Mouse (Mus musculus) lung, embryonic 16.5 days (tissue): ENCODE results near the gene Qser1. TPM values are rescaled to one million over a fixed set of nuclear protein-coding genes. Genes with fewer than 3 reads are reported as not detected.
A peak's percentile ranks its signal among the peaks of the same experiment; 100 is the strongest.
"Not testable (repeated sequence)": the region's sequence is repeated elsewhere in the genome, so short reads cannot be mapped to it uniquely, and the experiment has no call there.

Experiments
- ATAC-seq: fragments of 200-750 bp; cut with Nextera tagmentation; 2 replicates; pipeline ENCODE4 v1.8.0; 2017; ENCODE audit warnings: low read depth, mild to moderate bottlenecking, moderate library complexity
- H3K27ac ChIP-seq: fragments of 300-500 bp; sonication (generic); 2 replicates; pipeline ENCODE4 v1.5.1; 2014; ENCODE audit warnings: mild to moderate bottlenecking, control low read depth, low read length
- H3K27me3 ChIP-seq: fragments of 300-500 bp; sonication (generic); 2 replicates; pipeline ENCODE4 v1.6.1; 2014; ENCODE audit warnings: low read depth, low read length, mixed read lengths; ENCODE audit not compliant: control insufficient read depth, insufficient read depth
- H3K36me3 ChIP-seq: fragments of 300-500 bp; sonication (generic); 2 replicates; pipeline ENCODE4 v1.6.1; 2014; ENCODE audit warnings: low read length; ENCODE audit not compliant: control insufficient read depth, insufficient read depth
- H3K4me1 ChIP-seq: fragments of 300-500 bp; sonication (generic); replicated peaks from 2 replicates; pipeline ENCODE4 v1.6.1; 2014; ENCODE audit warnings: low read length, mixed read lengths; ENCODE audit not compliant: control insufficient read depth, insufficient read depth
- H3K4me2 ChIP-seq: fragments of 300-500 bp; sonication (generic); 2 replicates; pipeline ENCODE4 v1.6.1; 2014; ENCODE audit warnings: low read depth, low read length, control low read depth
- H3K4me3 ChIP-seq: fragments of 300-500 bp; sonication (generic); 2 replicates; pipeline ENCODE4 v1.5.1; 2014; ENCODE audit warnings: mild to moderate bottlenecking, low read length, control low read depth
- H3K9ac ChIP-seq: fragments of 300-500 bp; sonication (generic); 2 replicates; pipeline ENCODE4 v1.6.1; 2014; ENCODE audit warnings: low read length, control low read depth
- H3K9me3 ChIP-seq: fragments of 300-500 bp; sonication (generic); 2 replicates; pipeline ENCODE4 v1.6.1; 2016; ENCODE audit warnings: low read length; ENCODE audit not compliant: control insufficient read depth
- WGBS: fragments of 180-500 bp; shearing (Covaris S2); extraction: QIAGEN DNeasy Blood & Tissue Kit; methylation state at CpG from one replicate; pipeline ENCODE4 v1.1.7; 2014; 5-methylcytosine and 5-hydroxymethylcytosine counted together
- polyA plus RNA-seq: library from polyadenylated mRNA; unstranded; fragments of >200 nt; fragmentation: Nextera tagmentation; extraction: Ambion mirVana; gene quantifications from 2 replicates; pipeline ENCODE4 v1.2.1, GENCODE M21; 2015

Qser1 gene
- polyA plus RNA-seq, 1 experiment from 2014 or later, result 9.3 TPM

DNA sequence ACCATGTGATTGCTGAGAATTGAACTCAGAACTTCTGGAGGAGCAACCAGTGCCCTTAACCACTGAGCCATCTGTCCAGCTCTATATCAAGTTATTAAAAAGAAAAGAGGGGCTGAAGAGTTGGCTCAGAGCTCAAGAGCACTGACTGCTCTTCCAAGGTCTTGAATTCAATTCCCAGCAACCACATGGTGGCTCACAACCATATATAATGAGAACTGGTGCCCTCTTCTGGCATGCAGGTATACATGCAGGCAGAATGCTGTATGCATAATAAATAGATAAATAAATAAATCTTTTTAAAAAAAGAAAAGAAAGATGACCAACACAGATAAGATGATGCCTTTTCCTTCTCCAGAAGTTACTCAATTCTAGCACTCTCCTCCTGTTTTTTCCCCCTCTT, 24.4 kb upstream of the Qser1 start:
- Histone ChIP-seq H3K4me1 (no peaks in the 10 kb centered on the region), H3K27me3 (no peaks in the 10 kb centered on the region), H3K27ac (no peak overlapping the region), H3K4me3 (no peak overlapping the region), H3K9me3 (peaks cover 3% of the 10 kb centered on the region; the same call in 1 of the 2 replicates), H3K9ac (no peak overlapping the region), H3K4me2 (no peak overlapping the region), H3K36me3 (no peaks in the 10 kb centered on the region)
- no peak for ATAC-seq

- ATAC-seq, result no peak
- no peaks in the 10 kb centered on the region for H3K9me3 ChIP-seq
- no peaks in the 10 kb centered on the region for H3K36me3 ChIP-seq
- no peaks in the 10 kb centered on the region for H3K4me1 ChIP-seq
- no peaks in the 10 kb centered on the region for H3K27me3 ChIP-seq
- H3K4me3 ChIP-seq, result no peak overlapping the region
- H3K4me2 ChIP-seq, result no peak overlapping the region
- WGBS, result 78% methylated on average over 2 of the region's 2 CpGs
- no peak overlapping the region for H3K9ac ChIP-seq
- H3K27ac ChIP-seq, result no peak overlapping the region
Measured at GRCm38 (mm10) chr2:104832486-104832885, 15.9 kb upstream of the Qser1 start.

DNA sequence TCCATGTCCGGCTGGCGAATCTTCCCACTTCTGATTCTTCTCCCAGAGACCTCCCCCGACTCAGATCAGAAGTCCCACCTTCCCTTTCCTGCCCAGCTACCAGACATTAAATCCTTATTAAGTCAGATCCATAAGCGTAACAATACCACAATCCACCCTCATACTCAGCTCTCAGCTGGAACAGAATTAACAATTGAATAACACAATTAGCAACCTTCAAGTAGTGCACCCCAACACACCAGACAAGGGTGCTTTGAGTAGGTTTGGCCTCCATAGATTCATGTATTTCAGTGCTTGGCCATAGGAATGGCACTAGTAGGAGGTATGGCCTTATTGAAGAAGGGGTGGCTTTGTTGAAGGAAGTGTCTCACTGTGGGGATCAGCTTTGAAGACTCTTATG, 9.6 kb upstream of the Qser1 start:
- H3K4me2 ChIP-seq, result no peak overlapping the region
- H3K36me3 ChIP-seq, result no peaks in the 10 kb centered on the region
- no peaks in the 10 kb centered on the region for H3K4me1 ChIP-seq
- no peaks in the 10 kb centered on the region for H3K9me3 ChIP-seq
- H3K27me3 ChIP-seq, result no peaks in the 10 kb centered on the region
- ATAC-seq, result no peak
- no peak overlapping the region for H3K27ac ChIP-seq
- 90% methylated on average over 4 of the region's 4 CpGs for WGBS
- no peak overlapping the region for H3K9ac ChIP-seq
- no peak overlapping the region for H3K4me3 ChIP-seq

DNA sequence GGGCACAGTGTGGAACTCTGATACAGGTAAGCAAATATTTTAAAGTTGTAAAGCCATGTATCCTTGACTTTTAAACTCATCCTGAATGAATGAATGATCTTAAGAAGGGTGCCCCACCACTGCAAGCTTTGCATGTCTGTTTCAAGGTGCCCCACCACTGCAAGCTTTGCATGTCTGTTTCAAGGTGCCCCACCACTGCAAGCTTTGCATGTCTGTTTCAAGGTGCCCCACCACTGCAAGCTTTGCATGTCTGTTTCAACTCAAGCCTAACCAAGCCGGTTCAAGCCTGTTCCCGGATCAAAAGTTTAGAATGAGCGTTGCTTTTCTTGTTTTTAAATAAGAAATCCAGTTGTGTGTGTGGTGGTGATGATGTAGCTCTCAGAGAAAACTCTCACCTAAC, 2.2 kb upstream of the Qser1 start:
- H3K36me3 ChIP-seq, H3K4me3 ChIP-seq, H3K4me1 ChIP-seq, H3K27me3 ChIP-seq, H3K4me2 ChIP-seq, H3K9me3 ChIP-seq, H3K27ac ChIP-seq, H3K9ac ChIP-seq, ATAC-seq: not testable (repeated sequence)
- WGBS, result 84% methylated on average over 3 of the region's 3 CpGs

GRCm38 (mm10) chr2:104817555-104818330, 1.2 kb upstream of the Qser1 start:
- H3K4me3 ChIP-seq, result peak overlapping the region; percentile 96
- H3K27ac ChIP-seq, result peak overlapping the region; percentile 99
- no peaks in the 10 kb centered on the region for H3K36me3 ChIP-seq
- H3K9ac ChIP-seq, result peak overlapping the region; percentile 99
- ATAC-seq, result no peak
- WGBS, result 2% methylated on average over 15 of the region's 15 CpGs
- H3K27me3 ChIP-seq, result no peaks in the 10 kb centered on the region
- H3K9me3 ChIP-seq, result no peaks in the 10 kb centered on the region
- peak overlapping the region; percentile 76 for H3K4me2 ChIP-seq
- peaks cover 10% of the 10 kb centered on the region for H3K4me1 ChIP-seq

- WGBS, result 0% methylated on average over 34 of the region's 51 CpGs
- H3K27me3 ChIP-seq, result no peaks in the 10 kb centered on the region
- peak; percentile 94 for ATAC-seq
- no peaks in the 10 kb centered on the region for H3K36me3 ChIP-seq
- peak overlapping the region; percentile 99 for H3K27ac ChIP-seq
- peak overlapping the region; percentile 96 for H3K4me3 ChIP-seq
- H3K9me3 ChIP-seq, result no peaks in the 10 kb centered on the region
- peaks cover 10% of the 10 kb centered on the region for H3K4me1 ChIP-seq
- H3K4me2 ChIP-seq, result peak overlapping the region; percentile 76
- peak overlapping the region; percentile 99 for H3K9ac ChIP-seq
Measured at GRCm38 (mm10) chr2:104816866-104817439, 393 bp upstream of the Qser1 start.

DNA sequence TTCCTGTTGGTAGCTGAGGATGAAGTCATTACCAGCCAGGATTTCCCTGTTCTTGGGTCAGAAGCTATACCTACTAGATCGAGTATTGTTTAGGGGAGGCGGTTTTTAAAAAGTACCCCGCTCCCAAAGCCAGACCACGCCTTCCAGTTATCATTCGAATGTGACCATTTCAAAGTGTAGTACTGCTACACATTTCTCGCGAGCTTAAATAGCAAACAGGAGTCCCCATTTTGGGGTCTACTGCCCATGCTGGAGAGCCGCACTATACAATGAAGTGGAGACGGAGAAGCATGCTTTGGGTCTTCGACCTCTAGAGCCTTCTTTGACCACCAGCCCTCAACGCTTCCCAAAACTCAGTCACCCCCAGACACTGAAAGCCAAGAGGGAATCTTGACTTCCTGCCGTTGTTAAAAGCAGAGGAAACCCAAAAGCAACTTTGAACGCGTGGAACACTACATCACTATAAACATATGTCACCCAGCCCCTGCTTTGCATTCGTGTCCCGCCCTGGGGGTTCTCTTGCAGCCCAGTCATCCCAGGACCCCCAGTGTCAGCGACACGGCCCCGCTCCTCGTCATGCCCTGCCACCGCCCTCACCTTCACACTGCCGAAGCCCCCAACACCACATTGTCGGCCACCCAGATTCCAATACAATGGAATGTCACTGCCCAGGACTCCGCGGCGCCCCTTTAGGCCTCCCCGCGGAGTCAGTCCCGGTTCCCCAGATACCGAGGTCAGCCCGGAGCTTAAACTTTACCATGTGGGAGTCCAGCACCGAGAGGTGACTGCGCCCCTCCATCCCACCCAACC, 794 bp downstream of the Qser1 start:
- H3K9me3 ChIP-seq, result no peaks in the 10 kb centered on the region
- H3K4me2 ChIP-seq, result peak overlapping the region; percentile 76
- peak overlapping the region; percentile 99 for H3K9ac ChIP-seq
- ATAC-seq, result peak; percentile 35
- H3K4me1 ChIP-seq, result peaks cover 10% of the 10 kb centered on the region
- under 1% methylated on average over 33 of the region's 33 CpGs for WGBS
- H3K36me3 ChIP-seq, result no peaks in the 10 kb centered on the region
- no peaks in the 10 kb centered on the region for H3K27me3 ChIP-seq
- peak overlapping the region; percentile 96 for H3K4me3 ChIP-seq
- peak overlapping the region; percentile 99 for H3K27ac ChIP-seq

DNA sequence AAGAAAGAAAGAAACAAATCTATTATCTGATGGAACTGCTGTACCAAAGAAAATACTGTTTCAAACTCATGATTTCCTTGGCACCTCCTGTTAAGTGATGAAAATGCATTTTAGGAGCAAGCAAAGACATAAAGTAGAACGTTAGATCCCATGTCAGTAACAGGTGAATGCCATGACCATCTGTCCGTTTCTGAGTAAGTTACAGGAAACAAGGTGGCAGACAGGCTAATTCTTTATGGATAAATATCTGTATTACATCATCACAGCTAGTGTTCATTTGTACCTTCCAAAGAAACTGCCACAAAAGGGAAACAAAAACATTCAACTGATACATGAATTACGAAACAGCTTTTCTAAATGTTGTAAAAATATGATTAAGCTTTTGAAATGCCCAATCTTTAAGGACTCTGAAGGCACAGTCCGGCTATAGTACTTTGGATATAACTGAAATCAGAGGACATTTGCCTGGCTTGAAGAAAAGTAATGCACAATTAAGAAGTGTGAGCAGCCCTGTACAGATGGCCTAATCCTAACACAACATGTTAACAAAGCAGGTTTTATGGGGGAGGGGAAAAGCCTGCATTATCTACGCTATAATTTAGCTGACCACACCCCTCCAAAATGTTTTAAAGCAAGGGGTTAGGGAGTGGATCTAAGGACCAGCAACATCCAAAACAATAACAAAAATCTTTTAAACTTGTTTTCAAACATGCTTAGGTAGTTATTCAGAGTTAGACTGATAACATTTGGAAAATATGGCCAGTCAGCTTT, 2.2 kb downstream of the Qser1 start:
- Histone ChIP-seq H3K27ac (no peak overlapping the region), H3K27me3 (no peaks in the 10 kb centered on the region), H3K9me3 (no peaks in the 10 kb centered on the region), H3K36me3 (no peaks in the 10 kb centered on the region), H3K4me2 (no peak overlapping the region), H3K4me3 (no peak overlapping the region), H3K9ac (no peak overlapping the region), H3K4me1 (peaks cover 10% of the 10 kb centered on the region)
- no peak for ATAC-seq
- 54% methylated on average over 5 of the region's 5 CpGs for WGBS
